Mouse (Mus musculus): ENCODE measurements around the gene Plk5. TPM values are rescaled to one million over a fixed set of nuclear protein-coding genes. Genes with fewer than 3 reads are reported as not detected.

Gene Plk5
- total and polyA plus RNA-seq, 2 experiments, result 1.4 to 6.6 TPM

GRCm38 (mm10) chr10:80315315-80315714 is 40.9 kb upstream of the Plk5 start:
- Histone ChIP-seq H3K27ac (replicated peaks; ENCODE audit: insufficient read depth, low read depth, low read length) (no peak overlapping the region), H3K9ac (ENCODE audit: low read depth, low read length) (no peak overlapping the region), H3K36me3 (ENCODE audit: control insufficient read depth, insufficient read depth, low read length) (no peaks in the 10 kb centered on the region), H3K27me3 (ENCODE audit: control insufficient read depth, insufficient read depth, low read length) (peaks cover 30% of the 10 kb centered on the region), H3K4me3 (ENCODE audit: insufficient read depth, low read depth, low read length) (no peak overlapping the region), H3K4me1 (ENCODE audit: control insufficient read depth, insufficient read depth, low read length) (peaks cover 5% of the 10 kb centered on the region), H3K79me2 (ENCODE audit: control insufficient read depth, insufficient read depth, low read length) (no peaks in the 10 kb centered on the region)
- WGBS, result 44% methylated on average over 27 of the region's 27 CpGs
- no peak for DNase-seq (ENCODE audit: extremely low read depth, low read depth, low spot score)
- no peak for TF ChIP-seq CTCF (IDR thresholded peaks at IDR 0.05; ENCODE audit: low read depth, low read length)
- TF ChIP-seq POLR2A (IDR thresholded peaks at IDR 0.05; ENCODE audit: extremely low read depth, insufficient read depth, low read length), result no peak

- Histone ChIP-seq H3K79me2 (ENCODE audit: control insufficient read depth, insufficient read depth, low read length) (no peaks in the 10 kb centered on the region), H3K9ac (ENCODE audit: low read depth, low read length) (no peak overlapping the region), H3K4me3 (ENCODE audit: insufficient read depth, low read depth, low read length) (no peak overlapping the region), H3K27ac (replicated peaks; ENCODE audit: insufficient read depth, low read depth, low read length) (no peak overlapping the region), H3K27me3 (ENCODE audit: control insufficient read depth, insufficient read depth, low read length) (peaks cover 24% of the 10 kb centered on the region), H3K4me1 (ENCODE audit: control insufficient read depth, insufficient read depth, low read length) (peaks cover 8% of the 10 kb centered on the region), H3K36me3 (ENCODE audit: control insufficient read depth, insufficient read depth, low read length) (no peaks in the 10 kb centered on the region)
- TF ChIP-seq CTCF (IDR thresholded peaks at IDR 0.05; ENCODE audit: low read depth, low read length) (no peak), POLR2A (IDR thresholded peaks at IDR 0.05; ENCODE audit: extremely low read depth, insufficient read depth, low read length) (no peak)
- DNase-seq (ENCODE audit: extremely low read depth, low read depth, low spot score), result no peak
- 15% methylated on average over 11 of the region's 11 CpGs for WGBS
Observed at GRCm38 (mm10) chr10:80316359-80316781, 39.9 kb upstream of the Plk5 start.

- Histone ChIP-seq H3K27me3 (ENCODE audit: control insufficient read depth, insufficient read depth, low read length) (peaks cover 19% of the 10 kb centered on the region), H3K27ac (replicated peaks; ENCODE audit: insufficient read depth, low read depth, low read length) (no peak overlapping the region), H3K36me3 (ENCODE audit: control insufficient read depth, insufficient read depth, low read length) (no peaks in the 10 kb centered on the region), H3K79me2 (ENCODE audit: control insufficient read depth, insufficient read depth, low read length) (no peaks in the 10 kb centered on the region), H3K4me3 (ENCODE audit: insufficient read depth, low read depth, low read length) (no peak overlapping the region), H3K4me1 (ENCODE audit: control insufficient read depth, insufficient read depth, low read length) (peaks cover 8% of the 10 kb centered on the region), H3K9ac (ENCODE audit: low read depth, low read length) (no peak overlapping the region)
- TF ChIP-seq POLR2A (IDR thresholded peaks at IDR 0.05; ENCODE audit: extremely low read depth, insufficient read depth, low read length), result no peak
- TF ChIP-seq CTCF (IDR thresholded peaks at IDR 0.05; ENCODE audit: low read depth, low read length), result no peak
- WGBS, result 69% methylated on average over 10 of the region's 10 CpGs
- no peak for DNase-seq (ENCODE audit: extremely low read depth, low read depth, low spot score)
Observed at GRCm38 (mm10) chr10:80317011-80317410, 39.2 kb upstream of the Plk5 start.

GRCm38 (mm10) chr10:80320340-80320760 is 35.9 kb upstream of the Plk5 start, which contains the start of gene 2310011J03Rik:
Gene 2310011J03Rik (minus strand): TSS chr10:80320537.
- peak; percentile 87 for DNase-seq (ENCODE audit: extremely low read depth, low read depth, low spot score)
- no peaks in the 10 kb centered on the region for H3K36me3 ChIP-seq (ENCODE audit: control insufficient read depth, insufficient read depth, low read length)
- H3K4me3 ChIP-seq (ENCODE audit: insufficient read depth, low read depth, low read length), result peak within 1 kb of the TSS; percentile 82
- H3K9ac ChIP-seq (ENCODE audit: low read depth, low read length), result peak within 1 kb of the TSS; percentile 81
- peaks cover 13% of the 10 kb centered on the region for H3K4me1 ChIP-seq (ENCODE audit: control insufficient read depth, insufficient read depth, low read length)
- no peak for TF ChIP-seq CTCF (IDR thresholded peaks at IDR 0.05; ENCODE audit: low read depth, low read length)
- peak; percentile 61; the same call in 1 of the 2 replicates for TF ChIP-seq POLR2A (IDR thresholded peaks at IDR 0.05; ENCODE audit: extremely low read depth, insufficient read depth, low read length)
- H3K27me3 ChIP-seq (ENCODE audit: control insufficient read depth, insufficient read depth, low read length), result peaks cover 4% of the 10 kb centered on the region; the same call in 1 of the 2 replicates
- peak within 1 kb of the TSS; percentile 65 for H3K27ac ChIP-seq (replicated peaks; ENCODE audit: insufficient read depth, low read depth, low read length)
- WGBS, result 2% methylated on average over 34 of the region's 34 CpGs
- H3K79me2 ChIP-seq (ENCODE audit: control insufficient read depth, insufficient read depth, low read length), result peaks cover 2% of the 10 kb centered on the region; the same call in 1 of the 2 replicates

- no peak for DNase-seq (ENCODE audit: extremely low read depth, low read depth, low spot score)
- H3K36me3 ChIP-seq (ENCODE audit: control insufficient read depth, insufficient read depth, low read length), result no peaks in the 10 kb centered on the region
- H3K79me2 ChIP-seq (ENCODE audit: control insufficient read depth, insufficient read depth, low read length), result peaks cover 2% of the 10 kb centered on the region; the same call in 1 of the 2 replicates
- no peak for TF ChIP-seq POLR2A (IDR thresholded peaks at IDR 0.05; ENCODE audit: extremely low read depth, insufficient read depth, low read length)
- no peak for TF ChIP-seq CTCF (IDR thresholded peaks at IDR 0.05; ENCODE audit: low read depth, low read length)
- H3K4me1 ChIP-seq (ENCODE audit: control insufficient read depth, insufficient read depth, low read length), result peaks cover 17% of the 10 kb centered on the region
- WGBS, result 64% methylated on average over 6 of the region's 6 CpGs
- no peak overlapping the region; the same call in 1 of the 2 replicates for H3K27ac ChIP-seq (replicated peaks; ENCODE audit: insufficient read depth, low read depth, low read length)
- H3K4me3 ChIP-seq (ENCODE audit: insufficient read depth, low read depth, low read length), result no peak overlapping the region
- no peak overlapping the region for H3K9ac ChIP-seq (ENCODE audit: low read depth, low read length)
- H3K27me3 ChIP-seq (ENCODE audit: control insufficient read depth, insufficient read depth, low read length), result no peaks in the 10 kb centered on the region
Observed at GRCm38 (mm10) chr10:80321014-80321669, 35.1 kb upstream of the Plk5 start.
